Mouse (Mus musculus) ES-E14 (cell line): ENCODE data around the gene Tbc1d4. TPM values are rescaled to one million over a fixed set of nuclear protein-coding genes. Genes with fewer than 3 reads are reported as not detected.

Experiments
- DNase-seq: peaks from one replicate; pipeline ENCODE4 v3.0.0-alpha.2; 2013; ENCODE audit warnings: low read depth, low spot score
- H3K27ac ChIP-seq: 2 replicates; pipeline ENCODE4 v1.5.1; 2012; ENCODE audit warnings: low read depth, mild to moderate bottlenecking, low read length, moderate library complexity, mixed read lengths; ENCODE audit not compliant: poor library complexity, insufficient read depth, severe bottlenecking
- H3K36me3 ChIP-seq: 2 replicates; pipeline ENCODE4 v1.6.1; 2012; ENCODE audit warnings: mild to moderate bottlenecking, low read length, moderate library complexity, mixed read lengths; ENCODE audit not compliant: control insufficient read depth, poor library complexity, insufficient read depth, severe bottlenecking
- H3K4me1 ChIP-seq, 2 experiments: fragments of 150-350 bp in 1 of 2; sonication (generic) in 1 of 2; 2 replicates each; pipeline ENCODE4 v1.6.1; 2012; ENCODE audit warnings: low read length in 2 of 2, mild to moderate bottlenecking in 1 of 2, mixed read lengths in 1 of 2; ENCODE audit not compliant: control insufficient read depth in 2 of 2, insufficient read depth in 2 of 2, poor library complexity in 1 of 2
- H3K4me3 ChIP-seq, 2 experiments: fragments of 150-350 bp in 1 of 2; sonication (generic) in 1 of 2; 2 replicates each; pipeline ENCODE4 v1.5.1; 2012; ENCODE audit warnings: low read length in 2 of 2, low read depth in 1 of 2, mild to moderate bottlenecking in 1 of 2, mixed read lengths in 1 of 2; ENCODE audit not compliant: insufficient read depth in 1 of 2, poor library complexity in 1 of 2, severe bottlenecking in 1 of 2
- H3K9ac ChIP-seq: 2 replicates; pipeline ENCODE4 v1.6.1; 2012; ENCODE audit warnings: low read depth, mild to moderate bottlenecking, low read length, mixed read lengths; ENCODE audit not compliant: poor library complexity, insufficient read depth, severe bottlenecking
- H3K9me3 ChIP-seq: fragments of 150-350 bp; sonication (generic); 2 replicates; pipeline ENCODE4 v1.6.1; 2012; ENCODE audit warnings: low read depth, mild to moderate bottlenecking, low read length; ENCODE audit not compliant: control insufficient read depth, insufficient read depth
- CHD2 ChIP-seq: IDR thresholded peaks from 2 replicates; pipeline ENCODE4 v1.6.1; 2014; ENCODE audit warnings: mild to moderate bottlenecking, low read depth, low read length, inconsistent platforms
- HCFC1 ChIP-seq: IDR thresholded peaks from 2 replicates; pipeline ENCODE4 v1.6.1; 2012; ENCODE audit warnings: low read length, inconsistent platforms, borderline replicate concordance; ENCODE audit not compliant: insufficient read depth
- MAFK ChIP-seq: IDR thresholded peaks from 2 replicates; pipeline ENCODE4 v1.6.1; 2014; ENCODE audit warnings: mild to moderate bottlenecking, low read depth, low read length, inconsistent platforms; ENCODE audit not compliant: insufficient read depth
- ZC3H11A ChIP-seq: IDR thresholded peaks from 2 replicates; pipeline ENCODE4 v1.6.1; 2012; ENCODE audit warnings: low read depth, mild to moderate bottlenecking, inconsistent platforms, low read length, borderline replicate concordance
- ZNF384 ChIP-seq: IDR thresholded peaks from 2 replicates; pipeline ENCODE4 v1.6.1; 2012; ENCODE audit warnings: low read depth, low read length, inconsistent platforms
- in situ Hi-C, 2 experiments: fragments of 600-800 bp; cut with MboI; formaldehyde crosslinking; loops; one replicate each; pipeline ENCODE4 v1.15.1; 2025; ENCODE audit warnings: low sequenced_read_pairs in 2 of 2, inconsistent platforms in 1 of 2; ENCODE audit not compliant: unreplicated experiment in 2 of 2
- total RNA-seq: library from RNA; depleted of rRNA; stranded (reverse); fragments of 300-350 nt; gene quantifications from 2 replicates; pipeline ENCODE4 v1.2.3, GENCODE M21; 2012

Tbc1d4 gene
- total RNA-seq, 1 experiment = 1.1 TPM

GRCm38 (mm10) chr14:101652571-101652970 lies 43.6 kb upstream of the Tbc1d4 start:
- no peaks in the 10 kb centered on the region for H3K36me3 ChIP-seq
- no peaks in the 10 kb centered on the region for H3K9me3 ChIP-seq
- H3K4me3 ChIP-seq = no peak overlapping the region
- DNase-seq = no peak
- in situ Hi-C loops = no loop called here
- H3K27ac ChIP-seq = no peak overlapping the region
- TF ChIP-seq HCFC1 (no peak), MAFK (no peak), CHD2 (no peak), ZC3H11A (no peak), ZNF384 (no peak)
- H3K9ac ChIP-seq = no peak overlapping the region
- H3K4me1 ChIP-seq = no peaks in the 10 kb centered on the region; a peak in 1 of 4 replicates

GRCm38 (mm10) chr14:101650551-101650950 lies 41.6 kb upstream of the Tbc1d4 start:
- TF ChIP-seq ZC3H11A = no peak
- H3K9me3 ChIP-seq = no peaks in the 10 kb centered on the region
- no peaks in the 10 kb centered on the region for H3K4me1 ChIP-seq
- H3K36me3 ChIP-seq = no peaks in the 10 kb centered on the region
- no peak overlapping the region for H3K4me3 ChIP-seq
- H3K27ac ChIP-seq = no peak overlapping the region
- H3K9ac ChIP-seq = no peak overlapping the region
- in situ Hi-C loops = no loop called here
- DNase-seq = no peak

GRCm38 (mm10) chr14:101644948-101645347 lies 36.0 kb upstream of the Tbc1d4 start:
- in situ Hi-C loops = no loop called here
- Histone ChIP-seq H3K4me3 (no peak overlapping the region), H3K4me1 (no peaks in the 10 kb centered on the region), H3K9ac (no peak overlapping the region), H3K27ac (no peak overlapping the region), H3K9me3 (no peaks in the 10 kb centered on the region), H3K36me3 (no peaks in the 10 kb centered on the region)
- no peak for TF ChIP-seq ZC3H11A
- TF ChIP-seq HCFC1 = no peak
- TF ChIP-seq CHD2 = no peak
- TF ChIP-seq ZNF384 = no peak
- no peak for DNase-seq

GRCm38 (mm10) chr14:101640153-101640843 lies 31.3 kb upstream of the Tbc1d4 start, which contains the start of gene Commd6:
Commd6 (minus strand) TSS chr14:101640686.
- in situ Hi-C loops = no loop called here
- Histone ChIP-seq H3K4me1 (no peaks in the 10 kb centered on the region; a peak in 1 of 4 replicates), H3K9ac (peak within 1 kb of the TSS; percentile 97), H3K4me3 (peak within 1 kb of the TSS; percentile 97 to 100), H3K36me3 (no peaks in the 10 kb centered on the region), H3K27ac (peak within 1 kb of the TSS; percentile 15; the same call in 1 of the 2 replicates), H3K9me3 (no peaks in the 10 kb centered on the region)
- peak; percentile 88 for DNase-seq
- no peak for TF ChIP-seq ZC3H11A
- TF ChIP-seq HCFC1 = no peak; the same call in 1 of the 2 replicates
- TF ChIP-seq ZNF384 = no peak
- no peak for TF ChIP-seq MAFK
- no peak for TF ChIP-seq CHD2

GRCm38 (mm10) chr14:101637381-101637780 lies 28.4 kb upstream of the Tbc1d4 start:
- TF ChIP-seq MAFK (no peak), HCFC1 (no peak)
- in situ Hi-C loops = no loop called here
- Histone ChIP-seq H3K4me1 (no peaks in the 10 kb centered on the region; a peak in 1 of 4 replicates), H3K9me3 (no peaks in the 10 kb centered on the region), H3K4me3 (no peak overlapping the region), H3K27ac (no peak overlapping the region), H3K9ac (no peak overlapping the region), H3K36me3 (0 out of 2 replicates have a peak, but pooled peaks cover 2% of the 10 kb centered on the region)
- DNase-seq = no peak
